Mouse (Mus musculus) urinary bladder, postnatal 36 days (tissue): ENCODE results near the gene Vmn2r103.

Experiments used
- DNase-seq, 2 experiments: peaks; one replicate each; pipeline ENCODE4 v3.0.0; 2022; ENCODE audit warnings: low spot score in 2 of 2, mixed read lengths in 1 of 2

The Vmn2r103 gene

DNA sequence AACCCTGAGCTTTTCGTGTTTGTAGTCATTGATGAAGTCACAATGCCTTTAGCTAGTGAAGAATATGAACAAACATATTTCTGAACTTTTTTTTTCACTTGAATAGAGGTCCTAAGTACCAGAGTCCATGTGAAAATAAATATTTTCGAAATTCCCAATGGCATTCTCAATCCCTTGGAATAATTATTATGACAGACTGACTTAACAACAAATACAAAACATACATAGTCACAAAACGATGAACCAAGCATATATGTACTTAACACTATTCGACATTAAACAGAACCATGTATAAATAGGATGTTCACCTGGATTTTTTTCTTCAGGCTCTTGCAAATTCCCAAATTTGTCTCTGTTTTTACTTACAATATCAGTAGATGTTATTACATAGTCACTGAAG, at the start of gene Vmn2r103:
Gene Vmn2r103 (plus strand): TSS at position 301 of the 400 bp plus-strand sequence.
- DNase-seq, result no peak

DNA sequence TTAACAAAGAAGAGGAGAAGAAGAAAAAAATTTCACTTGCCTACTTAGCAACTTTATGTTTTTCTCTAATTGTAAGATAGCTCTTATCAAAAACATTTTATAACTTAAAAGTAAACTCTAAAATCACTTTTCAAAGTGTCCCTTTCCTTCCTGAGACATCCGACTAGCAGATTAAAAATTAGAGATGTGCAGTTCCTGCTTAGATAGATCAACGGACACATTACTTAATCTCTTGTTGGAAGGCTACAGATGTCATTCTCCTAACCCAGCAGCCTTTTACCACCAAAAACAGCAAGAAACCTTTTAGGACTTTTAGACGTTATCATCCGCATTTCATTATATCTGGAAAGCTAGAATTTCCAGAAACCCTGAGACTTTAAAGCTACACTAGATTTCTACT, 5.8 kb downstream of the Vmn2r103 start:
- DNase-seq, result no peak

DNA sequence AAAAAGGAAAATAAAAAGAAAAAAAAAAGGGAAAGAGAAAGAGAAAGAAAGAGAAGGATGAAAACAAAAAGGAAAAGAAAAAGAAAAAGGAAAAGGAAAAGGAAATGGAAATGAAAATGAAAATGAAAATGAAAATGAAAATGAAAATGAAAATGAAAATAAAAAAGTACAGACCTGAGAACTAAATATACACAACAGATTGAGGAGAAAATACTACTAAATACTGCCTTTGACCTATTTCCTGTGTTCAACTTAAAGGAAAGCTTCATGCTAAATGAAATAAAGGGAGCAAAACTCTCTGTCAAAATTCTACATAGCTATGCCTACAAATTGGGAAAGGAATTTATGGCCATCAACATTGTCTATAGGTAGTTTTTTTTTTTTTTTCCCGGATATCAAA, 16.1 kb downstream of the Vmn2r103 start:
- DNase-seq, result no peak
